ENCODE assay signal across 6 mouse cellular contexts in genomic region chr10:37880841-37881240, GRCm38 (mm10).
"Had no signal": no experiment of that assay in that cellular context is flagged by ENCODE, and none has a peak within 500 bp of the region (broad histone marks: within the 10 kb centered on the region; RNA-seq: fewer than 3 reads in every experiment).

No protein-coding gene starts in this region.

- ATAC-seq: midbrain, embryonic 16.5 days had no signal

- DNase-seq: kidney, adult 2 months; lung, adult 18-20 months; right cerebral cortex, adult 18-20 months; spleen, adult 18-20 months; thymus, postnatal 36 days had no signal
